ENCODE assay signal across 8 mouse cellular contexts in the genomic region with DNA sequence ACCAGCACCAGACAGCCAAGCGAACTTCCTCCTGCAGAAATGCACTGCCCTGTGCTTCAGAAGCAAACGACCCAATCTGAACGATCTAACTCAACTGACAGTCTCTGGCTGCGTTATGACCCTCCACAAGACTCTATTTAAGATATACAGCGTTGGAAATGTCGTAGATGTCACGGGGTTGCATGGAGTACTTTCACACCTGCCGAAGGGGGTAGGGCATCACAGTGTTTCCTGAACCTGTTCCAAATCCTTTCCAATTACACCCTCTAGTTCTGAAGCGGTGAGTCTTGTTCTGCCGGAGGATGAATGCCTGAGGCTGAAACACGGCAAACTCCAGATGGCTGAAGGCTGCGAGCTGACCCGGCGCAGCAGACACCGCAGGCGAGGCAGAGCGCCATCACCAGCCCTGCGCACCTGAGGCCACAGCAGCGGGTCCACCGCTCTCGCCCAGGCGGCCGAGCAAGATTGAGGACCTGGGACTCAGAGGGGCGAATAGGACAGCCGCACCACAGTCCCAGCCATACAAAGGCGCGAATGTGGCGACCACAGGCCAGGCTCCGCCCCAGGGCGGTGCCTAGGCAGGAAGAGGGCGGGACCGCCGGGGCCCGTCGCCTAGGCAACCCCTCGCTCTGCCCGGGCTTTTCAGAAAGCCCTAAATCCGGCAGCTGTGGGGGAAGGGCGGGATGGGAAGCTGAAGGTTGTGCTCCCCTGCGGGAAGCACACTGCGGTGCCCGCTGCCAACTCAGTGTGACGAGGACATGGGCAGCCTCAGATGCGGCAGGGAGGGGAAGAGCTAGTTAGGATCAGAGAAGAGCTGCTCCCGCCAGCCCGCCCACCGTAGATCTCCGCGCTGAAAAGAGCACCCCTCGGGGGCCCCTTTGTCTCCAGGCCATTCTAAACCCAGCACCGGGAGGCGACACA. TPM values are rescaled to one million over a fixed set of nuclear protein-coding genes. Genes with fewer than 3 reads are reported as not detected.
DNase-seq lines count a peak whose midpoint lies in the region; ATAC-seq and TF ChIP-seq lines count a peak whose summit lies in the region.

A gene (plus strand): TSS at position 773 of the 921 bp plus-strand sequence.

- dilution Hi-C loops in CH12.LX (cut with MboI; ENCODE audit: extremely low pct_ligation_motif_present, extremely low pct_unique_long_range_greater_than_20kb, low sequenced_read_pairs): no loop called here

- no peaks in the 10 kb centered on the region for H3K9me3 ChIP-seq in CH12.LX (replicated peaks; ENCODE audit: low read length)
- no peaks in the 10 kb centered on the region for H3K9me3 ChIP-seq in forebrain, embryonic 12.5 days
- H3K9me3 ChIP-seq in heart, postnatal 0 days (replicated peaks; ENCODE audit: control insufficient read depth, low read length): no peaks in the 10 kb centered on the region
- no peaks in the 10 kb centered on the region for H3K9me3 ChIP-seq in liver, embryonic 16.5 days (replicated peaks; ENCODE audit: control insufficient read depth, low read length)
- no peaks in the 10 kb centered on the region for H3K9me3 ChIP-seq in neural tube, embryonic 13.5 days

- H3K36me3 ChIP-seq in CH12.LX (replicated peaks in 1 of 2; ENCODE audit: control insufficient read depth in 1 of 2, insufficient read depth in 1 of 2, low read length in 1 of 2): peaks cover 0 to under 1% of the 10 kb centered on the region in 2 experiments
- H3K36me3 ChIP-seq in forebrain, embryonic 12.5 days (replicated peaks): no peaks in the 10 kb centered on the region
- no peaks in the 10 kb centered on the region for H3K36me3 ChIP-seq in heart, postnatal 0 days (replicated peaks; ENCODE audit: control insufficient read depth, insufficient read depth, low read length)
- no peaks in the 10 kb centered on the region for H3K36me3 ChIP-seq in liver, embryonic 16.5 days (ENCODE audit: control insufficient read depth, insufficient read depth)
- no peaks in the 10 kb centered on the region for H3K36me3 ChIP-seq in neural tube, embryonic 13.5 days
- no peaks in the 10 kb centered on the region for H3K36me3 ChIP-seq in testis, adult 2 months (ENCODE audit: control insufficient read depth, insufficient read depth, low read length)

- no peak for TF ChIP-seq CTCF in CH12.LX (conservative IDR thresholded peaks at IDR 0.05 in 1 of 2, IDR thresholded peaks at IDR 0.05 in 1 of 2; ENCODE audit: low read depth in 2 of 2, low read length in 2 of 2)
- no peak for TF ChIP-seq CTCF in heart, postnatal 0 days (IDR thresholded peaks at IDR 0.05; ENCODE audit: low read depth)
- TF ChIP-seq CTCF in testis, adult 2 months (IDR thresholded peaks at IDR 0.05; ENCODE audit: control insufficient read depth, insufficient read depth, insufficient replicate concordance, low read depth, low read length): no peak

- peak within 1 kb of the TSS; percentile 65 to 82 (median 74) for H3K4me3 ChIP-seq in CH12.LX (replicated peaks in 1 of 3; ENCODE audit: low read depth in 2 of 3, low read length in 2 of 3, poor library complexity in 1 of 3)
- H3K4me3 ChIP-seq in forebrain, embryonic 12.5 days (replicated peaks): peak within 1 kb of the TSS; percentile 98
- H3K4me3 ChIP-seq in heart, postnatal 0 days (ENCODE audit: low read depth, low read length): peak within 1 kb of the TSS; percentile 92
- H3K4me3 ChIP-seq in liver, embryonic 16.5 days (ENCODE audit: low read depth, low read length): peak within 1 kb of the TSS; percentile 94
- peak within 1 kb of the TSS; percentile 98 for H3K4me3 ChIP-seq in neural tube, embryonic 13.5 days
- peak within 1 kb of the TSS; percentile 76 for H3K4me3 ChIP-seq in testis, adult 2 months (ENCODE audit: control insufficient read depth, low read depth, low read length)

- in situ Hi-C loops in CH12.LX (cut with MboI; ENCODE audit: low pct_ligation_motif_present, low pct_unique_long_range_greater_than_20kb, low sequenced_read_pairs): loop anchor here (5.0 kb wide), 1 partner anchor 62 kb away; no protein-coding TSS in a partner anchor

- peaks cover 6 to 38% of the 10 kb centered on the region in 2 experiments; a peak in 3 of 4 replicates for H3K4me1 ChIP-seq in CH12.LX (ENCODE audit: control insufficient read depth in 1 of 2, insufficient read depth in 2 of 2)
- peaks cover 36% of the 10 kb centered on the region for H3K4me1 ChIP-seq in forebrain, embryonic 12.5 days
- H3K4me1 ChIP-seq in heart, postnatal 0 days (ENCODE audit: control insufficient read depth, insufficient read depth): peaks cover 20% of the 10 kb centered on the region
- H3K4me1 ChIP-seq in liver, embryonic 16.5 days (ENCODE audit: control insufficient read depth, low read depth, low read length): peaks cover 32% of the 10 kb centered on the region
- peaks cover 36% of the 10 kb centered on the region for H3K4me1 ChIP-seq in neural tube, embryonic 13.5 days (replicated peaks)
- peaks cover 18% of the 10 kb centered on the region for H3K4me1 ChIP-seq in testis, adult 2 months (ENCODE audit: control insufficient read depth, insufficient read depth, low read length)

- H3K27me3 ChIP-seq in CH12.LX (replicated peaks): no peaks in the 10 kb centered on the region
- H3K27me3 ChIP-seq in forebrain, embryonic 12.5 days: no peaks in the 10 kb centered on the region
- H3K27me3 ChIP-seq in heart, postnatal 0 days (ENCODE audit: control insufficient read depth, insufficient read depth, low read length): no peaks in the 10 kb centered on the region
- H3K27me3 ChIP-seq in liver, embryonic 16.5 days (ENCODE audit: control insufficient read depth, insufficient read depth, low read depth, low read length): no peaks in the 10 kb centered on the region
- no peaks in the 10 kb centered on the region for H3K27me3 ChIP-seq in neural tube, embryonic 13.5 days
- no peaks in the 10 kb centered on the region for H3K27me3 ChIP-seq in testis, adult 2 months (ENCODE audit: control insufficient read depth, insufficient read depth, low read length)

- under 1% methylated on average over 52 of the region's 52 CpGs for WGBS in forebrain, embryonic 12.5 days
- under 1% methylated on average over 52 of the region's 52 CpGs for WGBS in heart, postnatal 0 days
- under 1% methylated on average over 52 of the region's 52 CpGs for WGBS in liver, embryonic 16.5 days (ENCODE audit: insufficient replicate concordance)
- under 1% methylated on average over 52 of the region's 52 CpGs for WGBS in neural tube, embryonic 13.5 days

- ATAC-seq in forebrain, embryonic 12.5 days (ENCODE audit: low FRiP score): peak; percentile 84
- ATAC-seq in heart, postnatal 0 days (ENCODE audit: insufficient read depth, low read depth): peak; percentile 67
- ATAC-seq in liver, embryonic 16.5 days (ENCODE audit: low read depth): peak; percentile 58
- ATAC-seq in neural tube, embryonic 13.5 days (ENCODE audit: low read depth): peak; percentile 89

- peak within 1 kb of the TSS; percentile 70 for H3K4me2 ChIP-seq in CH12.LX (ENCODE audit: insufficient read depth, low read depth, poor library complexity, severe bottlenecking)
- H3K4me2 ChIP-seq in forebrain, embryonic 12.5 days: peak within 1 kb of the TSS; percentile 63
- H3K4me2 ChIP-seq in heart, postnatal 0 days (ENCODE audit: low read depth, low read length): peak within 1 kb of the TSS; percentile 94
- peak within 1 kb of the TSS; percentile 98 for H3K4me2 ChIP-seq in liver, embryonic 16.5 days (ENCODE audit: low read depth, low read length)
- H3K4me2 ChIP-seq in neural tube, embryonic 13.5 days: peak within 1 kb of the TSS; percentile 70

- TF ChIP-seq POLR2A in CH12.LX (IDR thresholded peaks at IDR 0.05; ENCODE audit: low read depth, low read length): peak; percentile 88
- TF ChIP-seq POLR2A in testis, adult 2 months (IDR thresholded peaks at IDR 0.05; ENCODE audit: control insufficient read depth, low read depth, low read length): peak; percentile 63

- no peak for TF ChIP-seq RAD21 in CH12.LX (IDR thresholded peaks at IDR 0.05; ENCODE audit: low read depth, low read length)

- peaks cover 24% of the 10 kb centered on the region for H3K79me2 ChIP-seq in CH12.LX (replicated peaks; ENCODE audit: control insufficient read depth, extremely low read depth, insufficient read depth, poor library complexity, severe bottlenecking)

- H3K9ac ChIP-seq in CH12.LX (ENCODE audit: insufficient read depth, low read depth): peak within 1 kb of the TSS; percentile 82
- peak within 1 kb of the TSS; percentile 96 for H3K9ac ChIP-seq in forebrain, embryonic 12.5 days
- H3K9ac ChIP-seq in heart, postnatal 0 days (replicated peaks; ENCODE audit: low read depth, low read length): peak within 1 kb of the TSS; percentile 91
- H3K9ac ChIP-seq in liver, embryonic 16.5 days (ENCODE audit: low read depth, low read length): peak within 1 kb of the TSS; percentile 98
- peak within 1 kb of the TSS; percentile 98 for H3K9ac ChIP-seq in neural tube, embryonic 13.5 days

- DNase-seq in CH12.LX (ENCODE audit: extremely low read depth): peak; percentile 93
- peak; percentile 89 for DNase-seq in c-Kit-positive CD71-positive TER-119-negative erythroid progenitor cells, embryonic 14.5 days (ENCODE audit: low read depth)
- peak; percentile 95 for DNase-seq in heart, postnatal 0 days (ENCODE audit: low spot score)
- DNase-seq in kidney, postnatal 4 days: peak; percentile 97 to 98

- H3K27ac ChIP-seq in CH12.LX (ENCODE audit: insufficient read depth, low read depth): peak within 1 kb of the TSS; percentile 93
- H3K27ac ChIP-seq in forebrain, embryonic 12.5 days: peak within 1 kb of the TSS; percentile 100
- peak within 1 kb of the TSS; percentile 99 for H3K27ac ChIP-seq in heart, postnatal 0 days (ENCODE audit: low read depth)
- peak within 1 kb of the TSS; percentile 100 for H3K27ac ChIP-seq in liver, embryonic 16.5 days (ENCODE audit: low read length)
- peak within 1 kb of the TSS; percentile 100 for H3K27ac ChIP-seq in neural tube, embryonic 13.5 days (replicated peaks)
- H3K27ac ChIP-seq in testis, adult 2 months (ENCODE audit: control insufficient read depth, insufficient read depth, low read depth, low read length): peak within 1 kb of the TSS; percentile 90

- TF ChIP-seq EP300 in CH12.LX (IDR thresholded peaks at IDR 0.05; ENCODE audit: low read length): no peak
- TF ChIP-seq EP300 in heart, postnatal 0 days (IDR thresholded peaks at IDR 0.05; ENCODE audit: low read depth): 0 out of 2 replicates have a peak, but pooled peaks have one; percentile 71

TF ChIP-seq in CH12.LX, 34 proteins besides CTCF, POLR2A, EP300 and RAD21 (continues in another document):
- TF ChIP-seq IRF4 (IDR thresholded peaks at IDR 0.05; ENCODE audit: low read depth, low read length): peak; percentile 6; the same call in 1 of the 2 replicates

RNA-seq across cellular contexts. Expression of the gene that starts here (rescaled TPM):
- total RNA-seq in CH12.LX (2012; rRNA removed) (25.0 and 30.9 TPM in 2 replicates), CH12.LX (2014; rRNA removed) (33.1 and 33.8 TPM in 2 replicates)
- polyA plus RNA-seq in CH12.LX (2012; ENCODE audit: insufficient read length, low read depth): 47.8 and 65.3 TPM in 2 replicates
- 43.6 and 47.2 TPM in 2 replicates for polyA plus RNA-seq in forebrain, embryonic 12.5 days (2016; fragmentation: Nextera tagmentation; extraction: Ambion mirVana)
- 17.6 and 18.7 TPM in 2 replicates for total RNA-seq in heart, postnatal 0 days (2014; rRNA removed; ENCODE audit: low replicate concordance)
- 22.3 and 22.5 TPM in 2 replicates for polyA plus RNA-seq in heart, postnatal 0 days (2015; fragmentation: Nextera tagmentation; extraction: Ambion mirVana)
- polyA plus RNA-seq in liver, embryonic 16.5 days (2015; fragmentation: Nextera tagmentation; extraction: Ambion mirVana): 11.1 and 11.7 TPM in 2 replicates
- polyA plus RNA-seq in neural tube, embryonic 13.5 days (2015; fragmentation: Nextera tagmentation; extraction: Ambion mirVana): 54.4 and 56.9 TPM in 2 replicates
- polyA plus RNA-seq in testis, adult 2 months (2012; rRNA removed): 41.4 and 54.8 TPM in 2 replicates

Comparison
In these comparisons a context has a peak if more than half of its experiments do, and no peak if none do; other contexts are left out.
1. Peak in every context shown above with its lines: DNase-seq, ATAC-seq, H3K4me3 ChIP-seq and H3K27ac ChIP-seq.